Mouse (Mus musculus) brown adipose tissue, adult 24 weeks (tissue): Measurements from ENCODE around the gene Bmf. TPM values are rescaled to one million over a fixed set of nuclear protein-coding genes. Genes with fewer than 3 reads are reported as not detected.

Experiments used
- H3K27ac ChIP-seq: fragments of 200-500 bp; replicated peaks from 2 replicates; pipeline ENCODE4 v1.5.1; 2012; ENCODE audit warnings: low read depth, mild to moderate bottlenecking, low read length
- H3K4me1 ChIP-seq: fragments of 200-500 bp; 2 replicates; pipeline ENCODE4 v1.6.1; 2012; ENCODE audit warnings: low read length, mixed read lengths; ENCODE audit not compliant: control insufficient read depth, insufficient read depth, insufficient read length
- H3K4me3 ChIP-seq: fragments of 200-500 bp; 2 replicates; pipeline ENCODE4 v1.5.1; 2012; ENCODE audit warnings: low read depth, mild to moderate bottlenecking, low read length, moderate library complexity; ENCODE audit not compliant: insufficient read depth
- polyA plus RNA-seq: library from polyadenylated mRNA; stranded (reverse); fragments of >200 nt; gene quantifications from 2 replicates; pipeline ENCODE4 v1.2.4, GENCODE M21; 2012; ENCODE audit not compliant: missing spikeins, insufficient read depth, insufficient read length

The Bmf gene
- polyA plus RNA-seq, 1 experiment: 3.0 TPM

DNA sequence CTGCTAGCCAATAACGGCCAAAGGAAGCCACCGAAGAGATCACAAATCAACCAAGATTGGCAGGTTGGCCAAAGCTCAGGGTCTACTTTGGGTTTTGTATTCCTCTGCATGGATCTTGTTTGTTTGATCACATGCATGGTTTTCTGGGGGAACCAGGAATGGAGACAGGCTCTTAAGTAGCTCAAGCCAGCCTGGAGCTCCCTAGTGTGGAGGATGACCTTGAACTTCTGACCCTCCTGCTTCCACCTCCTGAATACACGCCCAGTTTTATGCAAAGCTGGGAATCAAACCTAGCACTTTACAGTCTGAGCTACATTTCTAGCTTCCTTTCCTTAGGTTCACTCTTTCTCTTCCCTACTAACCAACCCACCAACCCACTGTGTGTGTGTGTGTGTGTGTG lies 64.1 kb downstream of the Bmf start:
- H3K4me1 ChIP-seq: peaks cover 2% of the 10 kb centered on the region
- no peak overlapping the region for H3K27ac ChIP-seq
- no peak overlapping the region for H3K4me3 ChIP-seq

GRCm38 (mm10) chr2:118484386-118484898 lies 65.0 kb downstream of the Bmf start:
- Histone ChIP-seq H3K4me3 (no peak overlapping the region), H3K27ac (no peak overlapping the region), H3K4me1 (no peaks in the 10 kb centered on the region)

GRCm38 (mm10) chr2:118483032-118483431 lies 66.5 kb downstream of the Bmf start:
- Histone ChIP-seq H3K4me1 (peaks cover 8% of the 10 kb centered on the region), H3K4me3 (no peak overlapping the region), H3K27ac (no peak overlapping the region)

DNA sequence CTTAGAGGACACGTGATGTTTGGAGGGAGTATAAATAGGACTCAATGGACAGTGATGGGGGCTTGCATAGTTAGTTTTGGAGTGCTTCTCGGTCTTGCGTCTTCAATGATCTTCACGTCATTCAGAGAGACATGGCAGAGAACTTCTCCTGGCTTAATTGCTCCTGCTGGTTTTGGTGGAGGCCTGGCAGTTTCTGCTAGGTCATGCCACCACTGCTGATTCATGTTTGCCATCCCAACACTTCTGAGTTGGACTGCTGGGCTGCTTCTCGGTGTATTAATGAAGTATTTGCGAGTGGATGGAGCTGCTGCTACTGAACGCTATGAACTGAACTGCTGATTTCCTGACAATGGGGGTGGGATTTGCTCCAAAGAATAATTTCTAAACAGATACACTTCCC lies 68.6 kb downstream of the Bmf start:
- Histone ChIP-seq H3K27ac (no peak overlapping the region), H3K4me1 (peaks cover 8% of the 10 kb centered on the region), H3K4me3 (no peak overlapping the region)

DNA sequence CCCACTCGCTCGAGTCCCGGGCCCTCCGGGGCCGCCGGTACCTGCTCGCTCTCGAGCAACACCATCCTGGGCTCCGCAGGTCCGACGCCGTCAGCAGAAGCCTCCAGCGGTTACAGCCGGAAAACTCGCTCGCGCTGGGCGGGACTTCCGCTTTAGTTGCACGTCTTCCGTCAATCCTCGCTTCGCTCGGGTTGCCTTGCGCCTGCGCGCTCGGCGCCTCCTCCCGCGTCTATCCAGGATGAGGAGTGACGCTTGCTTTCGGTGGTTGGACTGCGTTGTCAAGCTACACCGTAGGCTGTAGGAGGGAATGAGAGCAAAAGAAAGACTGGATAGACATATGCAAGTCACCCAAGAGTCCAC lies 70.0 kb downstream of the Bmf start, which contains the start of gene Srp14:
Gene Srp14 (minus strand): TSS at position 162 of the 360 bp plus-strand sequence.
- Histone ChIP-seq H3K4me3 (peak within 1 kb of the TSS; percentile 83), H3K27ac (peak within 1 kb of the TSS; percentile 69), H3K4me1 (peaks cover 8% of the 10 kb centered on the region)

DNA sequence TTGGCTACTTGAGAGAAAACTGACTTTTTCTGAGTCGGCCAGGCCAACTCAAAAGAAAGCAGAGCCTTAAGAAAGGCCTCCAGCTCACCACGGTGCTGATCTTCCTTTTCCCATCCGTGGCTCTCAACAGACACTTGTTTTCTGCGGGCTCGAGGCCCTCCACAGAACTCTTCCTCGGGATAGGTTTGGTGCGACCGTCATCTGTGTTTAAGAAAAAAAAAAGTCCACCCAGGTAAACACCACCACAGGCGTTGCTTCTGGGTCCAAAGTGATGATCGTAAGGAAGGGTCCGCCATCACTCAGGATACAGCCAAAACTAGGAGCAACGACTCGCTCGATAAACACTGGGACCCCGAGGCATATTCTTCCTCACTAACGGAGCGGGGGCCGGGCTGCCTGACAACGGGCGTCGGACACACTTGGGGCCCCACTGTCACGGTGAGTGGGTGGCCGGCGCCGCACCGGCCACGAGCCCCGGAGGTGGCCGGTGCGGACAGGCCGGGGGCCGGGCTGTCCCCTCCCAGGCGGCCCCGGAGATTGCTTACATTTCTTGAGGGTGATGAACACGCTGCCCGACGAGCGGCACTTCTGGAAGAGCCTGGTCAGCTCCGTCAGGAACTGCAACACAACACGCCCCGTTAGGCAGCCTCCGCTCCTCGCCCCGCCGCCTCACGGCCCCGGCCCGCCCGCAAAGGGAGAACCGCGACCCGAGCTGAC lies 70.5 kb downstream of the Bmf start:
- Histone ChIP-seq H3K27ac (0 out of 2 replicates have a peak overlapping the region, but pooled peaks have one; percentile 26), H3K4me3 (peak overlapping the region; percentile 83), H3K4me1 (peaks cover 8% of the 10 kb centered on the region)

Other genes starting within 250 kb of the Bmf start
- gene Gpr176, start 176.3 kb downstream of the Bmf start, polyA plus RNA-seq: not detected in 2 replicates
- gene Eif2ak4, start 161.1 kb downstream of the Bmf start, polyA plus RNA-seq: 4.5 and 5.7 TPM in 2 replicates
- 226 and 250 TPM in 2 replicates for gene Srp14, start 70.0 kb downstream of the Bmf start, polyA plus RNA-seq
- 0.52 and 1.2 TPM in 2 replicates for gene Bub1b, start 48.5 kb upstream of the Bmf start, polyA plus RNA-seq
- not detected in 2 replicates for gene Pak6, start 113.6 kb upstream of the Bmf start, polyA plus RNA-seq
- not detected in 2 replicates for gene Ankrd63, start 154.3 kb upstream of the Bmf start, polyA plus RNA-seq
- gene Plcb2, start 178.8 kb upstream of the Bmf start, polyA plus RNA-seq: 0.67 and 0.71 TPM in 2 replicates
- 41.7 and 48.7 TPM in 2 replicates for gene Inafm2, start 196.1 kb upstream of the Bmf start, polyA plus RNA-seq
- gene Ccdc9b, start 213.0 kb upstream of the Bmf start, polyA plus RNA-seq: 4.0 and 4.8 TPM in 2 replicates
- gene Phgr1, start 223.1 kb upstream of the Bmf start, polyA plus RNA-seq: not detected in 2 replicates
- gene Disp2, start 230.0 kb upstream of the Bmf start, polyA plus RNA-seq: 0.32 and 0.38 TPM in 2 replicates